Mouse (Mus musculus): ENCODE results near the gene Tmem135. TPM values are rescaled to one million over a fixed set of nuclear protein-coding genes. Genes with fewer than 3 reads are reported as not detected.

The Tmem135 gene
- polyA plus RNA-seq, 1 experiment: 203 TPM

- peak overlapping the region; percentile 46; the same call in 1 of the 2 replicates for H3K27ac ChIP-seq (ENCODE audit: insufficient read depth, low read depth, low read length)
- TF ChIP-seq POLR2A (IDR thresholded peaks at IDR 0.05; ENCODE audit: low read depth, low read length) (no peak), CTCF (IDR thresholded peaks at IDR 0.05; ENCODE audit: extremely low read depth, insufficient read length, insufficient replicate concordance, low read depth, low read length) (no peak)
- H3K4me3 ChIP-seq (ENCODE audit: low read depth, low read length): peak overlapping the region; percentile 35
- H3K36me3 ChIP-seq (ENCODE audit: control insufficient read depth, insufficient read depth, low read length): 0 out of 2 replicates have a peak, but pooled peaks cover 7% of the 10 kb centered on the region
- no peaks in the 10 kb centered on the region for H3K27me3 ChIP-seq (ENCODE audit: control insufficient read depth, insufficient read depth, low read length)
- 86% methylated on average over 24 of the region's 24 CpGs for WGBS
- H3K4me1 ChIP-seq (ENCODE audit: control insufficient read depth, insufficient read depth, insufficient read length, low read length): peaks cover 24% of the 10 kb centered on the region; the same call in 1 of the 2 replicates
These were observed 3.3 kb upstream of the Tmem135 start for GRCm38 (mm10) chr7:89407006-89407940.

DNA sequence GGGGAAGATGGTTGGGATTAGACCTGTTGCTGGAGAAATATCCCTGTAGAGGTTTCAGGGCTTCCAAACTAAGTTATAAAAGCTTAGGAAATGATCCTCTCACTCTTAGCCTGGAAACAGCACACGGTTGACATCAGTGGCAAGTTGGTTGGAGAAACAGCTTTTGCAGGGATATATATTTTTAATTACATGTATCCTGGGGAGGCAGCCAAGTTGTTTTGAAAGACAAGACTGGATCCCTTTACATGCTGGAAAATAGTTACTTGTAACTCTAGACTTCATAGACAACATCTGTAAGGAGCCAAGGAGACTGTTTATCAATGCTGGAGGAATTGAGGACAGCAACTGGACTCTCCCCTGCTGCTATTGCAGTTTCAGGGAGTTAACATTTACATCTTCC, 2.0 kb upstream of the Tmem135 start:
- WGBS: 54% methylated on average over 1 of the region's 1 CpGs
- H3K4me3 ChIP-seq (ENCODE audit: low read depth, low read length): no peak overlapping the region
- TF ChIP-seq CTCF (IDR thresholded peaks at IDR 0.05; ENCODE audit: extremely low read depth, insufficient read length, insufficient replicate concordance, low read depth, low read length): no peak
- TF ChIP-seq POLR2A (IDR thresholded peaks at IDR 0.05; ENCODE audit: low read depth, low read length): no peak
- H3K36me3 ChIP-seq (ENCODE audit: control insufficient read depth, insufficient read depth, low read length): 0 out of 2 replicates have a peak, but pooled peaks cover 7% of the 10 kb centered on the region
- H3K27me3 ChIP-seq (ENCODE audit: control insufficient read depth, insufficient read depth, low read length): no peaks in the 10 kb centered on the region
- H3K4me1 ChIP-seq (ENCODE audit: control insufficient read depth, insufficient read depth, insufficient read length, low read length): peaks cover 17% of the 10 kb centered on the region; the same call in 1 of the 2 replicates
- no peak overlapping the region for H3K27ac ChIP-seq (ENCODE audit: insufficient read depth, low read depth, low read length)

DNA sequence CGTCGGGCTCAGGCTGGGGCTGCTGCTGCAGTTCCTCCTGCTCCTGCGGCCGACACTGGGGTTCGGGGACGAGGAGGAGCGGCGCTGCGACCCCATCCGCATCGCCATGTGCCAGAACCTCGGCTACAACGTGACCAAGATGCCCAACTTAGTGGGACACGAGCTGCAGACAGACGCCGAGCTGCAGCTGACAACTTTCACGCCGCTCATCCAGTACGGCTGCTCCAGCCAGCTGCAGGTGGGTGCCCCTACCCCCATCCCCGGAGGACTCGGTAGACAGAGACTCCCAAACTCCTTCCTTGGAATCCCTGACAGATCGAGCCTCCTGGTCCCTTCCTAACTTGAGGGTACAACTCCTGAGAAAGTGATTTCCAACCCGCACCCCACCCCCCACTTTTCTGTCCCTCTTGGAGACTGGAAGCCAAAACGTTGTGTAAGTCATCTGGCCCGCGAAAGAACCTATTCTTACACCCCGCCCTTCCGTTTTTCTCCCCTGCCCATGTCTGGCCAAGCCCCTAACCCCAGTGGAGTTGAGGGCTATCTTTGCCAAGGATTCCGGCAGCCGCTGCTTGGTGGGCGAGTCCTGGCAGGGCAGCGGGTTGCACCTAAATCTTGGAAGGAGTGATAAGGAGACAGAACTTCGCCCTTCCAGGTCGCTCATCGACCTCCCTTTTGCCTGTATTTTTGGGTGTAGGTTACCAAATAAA, 865 bp upstream of the Tmem135 start:
- Histone ChIP-seq H3K27me3 (ENCODE audit: control insufficient read depth, insufficient read depth, low read length) (no peaks in the 10 kb centered on the region), H3K36me3 (ENCODE audit: control insufficient read depth, insufficient read depth, low read length) (0 out of 2 replicates have a peak, but pooled peaks cover 7% of the 10 kb centered on the region), H3K4me3 (ENCODE audit: low read depth, low read length) (peak overlapping the region; percentile 72), H3K27ac (ENCODE audit: insufficient read depth, low read depth, low read length) (peak overlapping the region; percentile 52), H3K4me1 (ENCODE audit: control insufficient read depth, insufficient read depth, insufficient read length, low read length) (peaks cover 7% of the 10 kb centered on the region; the same call in 1 of the 2 replicates)
- under 1% methylated on average over 35 of the region's 35 CpGs for WGBS
- TF ChIP-seq CTCF (IDR thresholded peaks at IDR 0.05; ENCODE audit: extremely low read depth, insufficient read length, insufficient replicate concordance, low read depth, low read length): no peak
- no peak for TF ChIP-seq POLR2A (IDR thresholded peaks at IDR 0.05; ENCODE audit: low read depth, low read length)

- Histone ChIP-seq H3K4me1 (ENCODE audit: control insufficient read depth, insufficient read depth, insufficient read length, low read length) (peaks cover 7% of the 10 kb centered on the region; the same call in 1 of the 2 replicates), H3K27me3 (ENCODE audit: control insufficient read depth, insufficient read depth, low read length) (no peaks in the 10 kb centered on the region), H3K36me3 (ENCODE audit: control insufficient read depth, insufficient read depth, low read length) (0 out of 2 replicates have a peak, but pooled peaks cover 7% of the 10 kb centered on the region), H3K27ac (ENCODE audit: insufficient read depth, low read depth, low read length) (peak overlapping the region; percentile 81), H3K4me3 (ENCODE audit: low read depth, low read length) (peak overlapping the region; percentile 72)
- TF ChIP-seq POLR2A (IDR thresholded peaks at IDR 0.05; ENCODE audit: low read depth, low read length) (no peak), CTCF (IDR thresholded peaks at IDR 0.05; ENCODE audit: extremely low read depth, insufficient read length, insufficient replicate concordance, low read depth, low read length) (no peak)
- WGBS: 7% methylated on average over 52 of the region's 52 CpGs
These were observed 709 bp downstream of the Tmem135 start for GRCm38 (mm10) chr7:89403053-89403972.

- Histone ChIP-seq H3K27me3 (ENCODE audit: control insufficient read depth, insufficient read depth, low read length) (no peaks in the 10 kb centered on the region), H3K36me3 (ENCODE audit: control insufficient read depth, insufficient read depth, low read length) (no peaks in the 10 kb centered on the region), H3K4me1 (ENCODE audit: control insufficient read depth, insufficient read depth, insufficient read length, low read length) (peaks cover 7% of the 10 kb centered on the region; the same call in 1 of the 2 replicates), H3K4me3 (ENCODE audit: low read depth, low read length) (no peak overlapping the region), H3K27ac (ENCODE audit: insufficient read depth, low read depth, low read length) (no peak overlapping the region)
- WGBS: 32% methylated on average over 3 of the region's 3 CpGs
- TF ChIP-seq POLR2A (IDR thresholded peaks at IDR 0.05; ENCODE audit: low read depth, low read length) (no peak), CTCF (IDR thresholded peaks at IDR 0.05; ENCODE audit: extremely low read depth, insufficient read length, insufficient replicate concordance, low read depth, low read length) (no peak)
These were observed 2.1 kb downstream of the Tmem135 start for GRCm38 (mm10) chr7:89401936-89402335.

GRCm38 (mm10) chr7:89401136-89401858, 2.7 kb downstream of the Tmem135 start:
- Histone ChIP-seq H3K4me1 (ENCODE audit: control insufficient read depth, insufficient read depth, insufficient read length, low read length) (peaks cover 7% of the 10 kb centered on the region; the same call in 1 of the 2 replicates), H3K36me3 (ENCODE audit: control insufficient read depth, insufficient read depth, low read length) (no peaks in the 10 kb centered on the region), H3K4me3 (ENCODE audit: low read depth, low read length) (no peak overlapping the region), H3K27ac (ENCODE audit: insufficient read depth, low read depth, low read length) (no peak overlapping the region), H3K27me3 (ENCODE audit: control insufficient read depth, insufficient read depth, low read length) (no peaks in the 10 kb centered on the region)
- TF ChIP-seq CTCF (IDR thresholded peaks at IDR 0.05; ENCODE audit: extremely low read depth, insufficient read length, insufficient replicate concordance, low read depth, low read length) (no peak), POLR2A (IDR thresholded peaks at IDR 0.05; ENCODE audit: low read depth, low read length) (no peak)
- 91% methylated on average over 11 of the region's 11 CpGs for WGBS

All from small intestine, adult 2 months (tissue).